Mouse (Mus musculus) testis, adult 2 months (tissue): ENCODE results near the gene Srsf7.

Source experiments
- CTCF ChIP-seq: fragments of 200-500 bp; IDR thresholded peaks from 2 replicates; pipeline ENCODE4 v1.5.1; 2012; ENCODE audit warnings: low read depth, mild to moderate bottlenecking, inconsistent platforms, low read length, moderate library complexity; ENCODE audit not compliant: control insufficient read depth, insufficient read depth, insufficient replicate concordance
- POLR2A ChIP-seq: fragments of 200-500 bp; IDR thresholded peaks from 2 replicates; pipeline ENCODE4 v1.6.1; 2012; ENCODE audit warnings: low read depth, mild to moderate bottlenecking, inconsistent platforms, low read length, moderate library complexity; ENCODE audit not compliant: control insufficient read depth

DNA sequence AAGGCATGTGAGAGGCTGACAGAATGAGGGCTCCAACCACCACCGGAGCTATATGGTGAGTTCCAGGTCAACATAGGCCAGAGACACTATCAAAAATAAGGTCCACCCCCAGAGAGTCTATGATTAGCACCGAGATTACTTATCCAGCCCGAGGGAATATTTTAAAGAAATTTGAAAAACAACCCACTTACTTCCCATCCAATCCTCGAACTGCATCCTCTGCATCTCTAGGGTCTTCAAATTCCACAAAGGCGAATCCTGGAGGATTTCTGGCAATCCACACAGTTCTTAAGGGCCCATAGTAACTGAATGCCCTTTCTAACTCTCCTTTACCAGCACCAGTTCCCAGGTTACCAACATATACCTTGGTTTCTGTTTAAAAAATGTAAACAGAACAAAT, 1.4 kb downstream of the Srsf7 start:
- TF ChIP-seq CTCF (no peak), POLR2A (no peak)
